Mouse (Mus musculus) urinary bladder, adult 2 months (tissue): ENCODE data around the gene Nid2. TPM values are rescaled to one million over a fixed set of nuclear protein-coding genes. Genes with fewer than 3 reads are reported as not detected.

Experiments used
- DNase-seq: peaks from one replicate; pipeline ENCODE4 v3.0.0; 2022; ENCODE audit warnings: low spot score
- polyA plus RNA-seq: library from polyadenylated mRNA; depleted of rRNA; stranded (reverse); fragments of >200 nt; gene quantifications from 2 replicates; pipeline ENCODE4 v1.2.3, GENCODE M21; 2012; rRNA removed

Gene Nid2
- 9.0 and 12.6 TPM in 2 replicates for polyA plus RNA-seq

GRCm38 (mm10) chr14:19751025-19751771 lies at the start of gene Nid2:
Gene Nid2 (plus strand): TSS chr14:19751265.
- peak; percentile 69 for DNase-seq

DNA sequence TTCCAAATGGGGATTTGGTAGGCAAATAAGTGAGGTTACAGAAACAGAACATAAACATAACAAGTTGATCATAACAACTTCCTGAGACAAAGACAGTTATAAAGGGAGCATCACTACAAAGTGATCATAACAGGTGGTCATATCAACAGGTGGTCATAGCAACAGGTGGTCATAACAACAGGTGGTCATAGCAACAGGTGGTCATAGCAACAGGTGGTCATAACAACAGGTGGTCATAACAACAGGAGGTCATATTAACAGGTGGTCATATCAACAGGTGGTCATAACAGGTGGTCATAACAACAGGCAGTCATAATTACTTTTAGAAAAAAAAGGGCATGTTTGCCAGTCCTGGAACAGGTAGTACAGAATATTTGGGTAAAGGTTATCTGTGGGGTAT lies 49.5 kb upstream of the Nid2 start:
- no peak for DNase-seq

- DNase-seq: peak; percentile 40
Measured at GRCm38 (mm10) chr14:19705649-19706048, 45.4 kb upstream of the Nid2 start.

DNA sequence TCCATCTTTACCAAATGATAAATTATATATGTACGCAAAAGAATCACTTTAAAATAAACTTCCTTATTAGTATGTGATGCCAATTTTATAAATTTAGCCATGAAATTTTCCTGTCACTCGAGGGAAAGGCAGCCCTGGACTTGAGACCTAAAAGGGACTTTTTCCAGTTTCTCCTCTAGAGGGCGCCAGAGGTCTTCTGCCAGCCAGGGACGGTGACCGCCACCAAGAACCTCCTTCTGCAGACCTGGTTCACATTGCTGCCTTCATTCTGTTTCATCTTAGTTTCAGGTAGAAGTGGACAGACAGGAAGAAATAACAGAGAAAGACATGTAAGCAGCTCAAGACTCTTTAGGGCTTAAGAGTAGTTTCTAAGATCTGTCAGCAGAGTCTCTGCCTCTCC lies 44.6 kb upstream of the Nid2 start:
- DNase-seq: no peak

- DNase-seq: no peak
Measured at GRCm38 (mm10) chr14:19706997-19707396, 44.1 kb upstream of the Nid2 start.

DNA sequence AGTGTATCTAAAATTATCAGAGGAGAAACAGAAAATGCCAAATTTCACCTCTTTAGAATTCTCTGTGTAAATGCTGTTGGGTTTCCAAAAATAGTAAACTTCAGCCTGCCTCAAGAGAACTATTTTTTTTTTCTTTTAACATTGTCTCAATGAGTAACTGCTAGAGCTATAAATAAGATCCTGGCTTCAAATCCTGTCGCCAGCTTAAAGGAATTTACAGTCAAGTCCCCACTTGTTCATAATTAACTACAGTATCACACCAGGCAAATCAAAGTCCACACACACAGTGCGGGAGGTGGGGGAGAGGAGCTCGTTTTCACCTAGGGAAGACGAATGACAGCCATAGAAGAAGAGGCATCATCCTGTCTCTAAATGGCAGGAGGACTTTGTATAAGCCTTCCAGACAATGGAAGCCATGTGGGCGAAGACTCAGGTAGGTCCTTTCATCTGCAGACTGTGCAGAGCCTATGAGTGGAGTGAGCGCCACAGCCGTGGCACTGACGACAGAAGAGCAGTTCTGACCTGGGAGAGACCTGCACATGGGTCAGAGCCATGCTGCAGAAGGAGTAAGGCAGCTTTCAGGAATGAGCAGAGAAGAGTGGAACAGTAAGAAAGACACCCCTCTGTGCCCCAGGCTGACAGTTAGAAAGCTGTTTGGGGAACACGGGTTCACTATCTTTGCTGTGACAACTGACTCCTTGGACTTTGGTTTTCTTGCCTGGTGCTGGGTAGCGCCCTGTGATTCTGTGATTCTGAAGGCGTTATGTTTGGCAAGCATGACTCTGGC lies 43.2 kb upstream of the Nid2 start:
- no peak for DNase-seq

GRCm38 (mm10) chr14:19709161-19709560 lies 41.9 kb upstream of the Nid2 start:
- no peak for DNase-seq

GRCm38 (mm10) chr14:19711771-19712170 lies 39.3 kb upstream of the Nid2 start:
- DNase-seq: no peak

GRCm38 (mm10) chr14:19713067-19713466 lies 38.0 kb upstream of the Nid2 start:
- no peak for DNase-seq

- no peak for DNase-seq
Measured at GRCm38 (mm10) chr14:19719077-19719476, 32.0 kb upstream of the Nid2 start.

GRCm38 (mm10) chr14:19720044-19720611 lies 30.9 kb upstream of the Nid2 start:
- no peak for DNase-seq

- DNase-seq: no peak
Measured at GRCm38 (mm10) chr14:19728278-19728677, 22.8 kb upstream of the Nid2 start.

- no peak for DNase-seq
Measured at GRCm38 (mm10) chr14:19728737-19729136, 22.3 kb upstream of the Nid2 start.

GRCm38 (mm10) chr14:19732097-19732496 lies 19.0 kb upstream of the Nid2 start:
- no peak for DNase-seq

- no peak for DNase-seq
Measured at GRCm38 (mm10) chr14:19733490-19734282, 17.4 kb upstream of the Nid2 start.

DNA sequence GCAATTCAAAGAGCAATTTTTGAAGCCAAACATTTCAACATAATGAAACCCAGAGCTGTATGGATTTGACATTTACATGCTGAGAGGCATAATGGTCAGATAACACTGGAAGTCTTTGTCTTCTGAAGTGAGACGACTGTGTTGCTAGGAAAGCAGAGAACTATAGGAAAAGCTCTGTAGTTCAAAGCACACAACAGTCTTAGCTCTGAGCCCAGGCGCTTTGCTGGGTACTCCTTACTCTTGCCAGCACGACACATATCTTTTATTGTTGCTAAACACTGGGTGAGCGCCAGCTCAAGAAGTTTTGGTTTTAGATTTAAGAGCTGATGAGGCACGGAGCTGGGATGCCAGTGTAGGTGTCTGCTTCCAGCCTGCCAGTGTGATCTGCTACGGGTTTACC lies 15.8 kb upstream of the Nid2 start:
- DNase-seq: no peak

GRCm38 (mm10) chr14:19737568-19737967 lies 13.5 kb upstream of the Nid2 start:
- no peak for DNase-seq

DNA sequence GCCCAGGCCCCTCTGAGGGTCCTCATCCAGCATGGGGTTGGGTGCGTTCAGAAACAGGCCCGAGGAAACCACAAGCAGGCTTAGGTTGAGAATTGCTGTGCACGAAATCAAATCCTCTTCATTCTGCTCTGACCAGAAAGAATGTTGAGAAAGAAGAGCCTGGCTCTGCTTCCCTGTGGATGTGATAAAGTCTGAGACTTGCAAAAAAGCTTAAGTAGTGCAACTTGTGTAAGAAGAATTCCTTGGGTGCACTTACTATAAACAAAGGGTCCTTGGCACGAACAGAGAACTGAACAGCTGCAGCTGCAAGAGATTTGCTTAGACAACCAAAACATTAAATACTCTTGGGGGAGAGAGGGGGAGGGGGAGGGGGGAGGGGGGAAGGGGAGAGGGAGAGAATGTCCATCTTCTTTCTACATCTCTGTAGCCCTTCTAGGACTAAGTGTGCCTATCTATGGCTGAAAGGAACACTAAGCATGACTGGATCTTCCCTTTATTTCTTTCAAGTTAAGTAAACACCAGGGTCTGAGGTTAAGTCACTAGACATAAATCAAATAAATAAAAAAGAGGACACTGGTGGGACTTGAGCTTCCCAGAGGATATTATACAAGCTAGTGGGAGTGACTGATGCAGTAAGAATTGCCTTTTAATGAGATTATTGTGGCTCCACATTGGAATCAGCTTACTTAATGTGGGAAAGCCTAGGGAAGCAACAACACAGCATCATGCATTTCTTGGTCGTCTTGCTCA lies 12.8 kb upstream of the Nid2 start:
- DNase-seq: no peak

DNA sequence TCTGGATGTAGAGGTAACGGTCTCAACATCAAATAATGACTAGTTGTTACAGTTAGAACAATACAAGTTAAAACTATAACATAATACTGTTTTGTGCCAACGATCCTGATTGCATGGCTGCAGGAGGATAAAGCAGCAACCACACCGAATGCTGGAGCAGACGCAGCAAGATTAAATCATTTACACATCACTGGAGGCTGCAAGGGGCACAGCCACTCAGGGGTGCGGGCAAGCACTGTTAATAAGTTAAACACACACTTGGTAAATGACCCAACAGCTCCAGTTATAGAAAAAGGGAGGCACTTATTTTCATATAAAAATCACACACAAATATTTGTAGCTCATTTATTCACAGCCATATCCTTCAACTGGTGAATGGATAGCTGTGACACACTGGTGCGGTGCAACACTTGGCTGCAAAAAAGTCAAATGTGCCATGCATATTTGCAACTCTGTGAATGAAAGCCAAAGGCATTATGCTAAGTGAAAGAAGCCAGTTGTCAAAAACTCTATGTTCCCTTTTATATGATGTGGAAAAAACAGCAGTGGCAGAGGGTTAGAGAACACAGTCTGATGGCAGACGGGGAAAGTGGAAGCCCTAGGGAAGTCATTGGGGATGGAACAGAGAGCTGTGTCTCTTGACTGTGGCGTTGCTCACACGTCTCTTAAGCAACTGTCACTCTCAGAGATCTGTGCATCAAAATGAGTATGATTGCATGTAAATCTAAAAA lies 11.5 kb upstream of the Nid2 start:
- no peak for DNase-seq

DNA sequence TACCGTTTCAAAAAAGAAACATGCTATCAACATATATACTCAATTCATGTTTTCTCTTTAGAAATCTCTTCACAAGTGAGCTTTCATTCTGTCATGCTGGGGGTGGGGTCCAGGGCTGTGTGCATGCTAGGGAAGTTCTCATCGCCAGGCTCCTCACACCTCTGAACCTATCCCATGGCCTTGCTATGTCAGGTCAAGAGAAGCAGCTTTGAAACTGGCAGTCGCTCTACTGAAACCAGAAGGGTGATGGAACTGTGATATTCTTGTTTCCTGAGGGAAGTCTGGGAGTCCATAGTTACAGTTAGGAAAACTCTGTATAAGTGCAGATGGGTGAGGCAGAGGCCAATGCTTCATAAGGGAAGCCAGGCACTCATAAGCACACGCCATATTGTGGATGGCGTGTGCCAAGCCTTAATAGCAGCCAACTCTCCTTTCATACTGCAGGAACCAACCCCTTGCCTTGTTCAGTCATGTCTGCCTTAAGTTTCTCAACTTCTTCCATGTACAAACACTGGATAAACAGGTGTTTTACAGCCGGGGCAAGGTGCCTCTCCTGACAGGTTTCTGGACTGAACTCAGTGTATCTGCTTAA lies 10.8 kb upstream of the Nid2 start:
- no peak for DNase-seq
